Mouse (Mus musculus): ENCODE results near the gene Miga1.
A peak's percentile ranks its signal among the peaks of the same experiment; 100 is the strongest.

DNA sequence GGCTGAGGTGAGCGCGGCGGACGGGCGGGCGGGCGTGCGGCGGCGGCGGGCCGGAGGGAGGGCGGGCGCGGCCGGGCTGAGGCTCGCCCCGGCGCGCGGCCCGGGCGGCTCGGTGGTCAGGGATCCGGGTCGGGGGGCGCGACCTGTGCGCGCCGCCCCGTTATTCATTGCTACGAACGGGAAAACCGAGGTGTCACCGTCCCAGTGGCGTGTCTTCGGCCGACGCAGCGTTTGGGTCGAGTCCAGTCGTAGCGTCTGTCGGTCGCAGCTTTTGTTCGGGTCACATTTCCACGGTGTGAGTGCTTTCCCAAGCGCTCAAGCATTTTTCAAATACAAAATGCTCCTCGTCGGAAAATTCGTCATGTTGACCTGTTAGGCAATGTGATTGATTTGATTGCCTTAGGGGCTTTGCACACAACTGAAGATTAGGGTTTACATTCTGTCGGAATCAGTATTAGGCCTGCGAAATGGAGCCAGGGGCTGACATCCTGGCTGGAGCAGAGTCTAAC is 6.5 kb upstream of the Miga1 start:
- TF ChIP-seq CTCF (conservative IDR thresholded peaks at IDR 0.05 in 1 of 2, IDR thresholded peaks at IDR 0.05 in 1 of 2; ENCODE audit: low read depth in 2 of 2, low read length in 2 of 2) (no peak), POLR2AphosphoS2 (IDR thresholded peaks at IDR 0.05; ENCODE audit: low read depth, low read length) (no peak), ZKSCAN1 (IDR thresholded peaks at IDR 0.05; ENCODE audit: borderline replicate concordance, low read depth, low read length) (no peak), TBP (conservative IDR thresholded peaks at IDR 0.05; ENCODE audit: low read depth, low read length) (0 out of 2 replicates have a peak, but pooled peaks have one; percentile 20), POLR2A (IDR thresholded peaks at IDR 0.05; ENCODE audit: low read depth, low read length) (no peak), KAT2A (IDR thresholded peaks at IDR 0.05; ENCODE audit: insufficient replicate concordance, low read length) (no peak), CHD2 (IDR thresholded peaks at IDR 0.05; ENCODE audit: low read length) (no peak), SMC3 (IDR thresholded peaks at IDR 0.05; ENCODE audit: low read depth, low read length) (no peak), ZNF384 (IDR thresholded peaks at IDR 0.05; ENCODE audit: low read depth, low read length) (no peak), MYC (IDR thresholded peaks at IDR 0.05; ENCODE audit: low read depth, low read length) (peak; percentile 49; the same call in 1 of the 2 replicates), E2F4 (IDR thresholded peaks at IDR 0.05; ENCODE audit: insufficient replicate concordance, low read depth, low read length) (no peak), HCFC1 (IDR thresholded peaks at IDR 0.05; ENCODE audit: low read depth, low read length) (no peak), ELF1 (IDR thresholded peaks at IDR 0.05; ENCODE audit: low read depth, low read length) (no peak), USF2 (conservative IDR thresholded peaks at IDR 0.05; ENCODE audit: low read depth, low read length) (no peak)
